Mouse (Mus musculus) intestine, embryonic 15.5 days (tissue): ENCODE data around the gene Tnk1. TPM values are rescaled to one million over a fixed set of nuclear protein-coding genes. Genes with fewer than 3 reads are reported as not detected.

Experiments
- ATAC-seq: fragments of 200-750 bp; cut with Nextera tagmentation; 2 replicates; pipeline ENCODE4 v1.8.0; 2017; ENCODE audit warnings: moderate TSS enrichment, moderate library complexity
- H3K27ac ChIP-seq: fragments of 300-500 bp; sonication (generic); 2 replicates; pipeline ENCODE4 v1.5.1; 2015; ENCODE audit warnings: mild to moderate bottlenecking, inconsistent platforms
- H3K27me3 ChIP-seq: fragments of 300-500 bp; sonication (generic); replicated peaks from 2 replicates; pipeline ENCODE4 v1.6.1; 2015; ENCODE audit warnings: inconsistent platforms
- H3K36me3 ChIP-seq: fragments of 300-500 bp; sonication (generic); 2 replicates; pipeline ENCODE4 v1.6.1; 2015; ENCODE audit warnings: inconsistent platforms
- H3K4me1 ChIP-seq: fragments of 300-500 bp; sonication (generic); replicated peaks from 2 replicates; pipeline ENCODE4 v1.6.1; 2015; ENCODE audit warnings: inconsistent platforms
- H3K4me2 ChIP-seq: fragments of 300-500 bp; sonication (generic); replicated peaks from 2 replicates; pipeline ENCODE4 v1.6.1; 2015; ENCODE audit warnings: mild to moderate bottlenecking, inconsistent platforms
- H3K4me3 ChIP-seq: fragments of 300-500 bp; sonication (generic); replicated peaks from 2 replicates; pipeline ENCODE4 v1.5.1; 2015; ENCODE audit warnings: inconsistent platforms
- H3K9ac ChIP-seq: fragments of 300-500 bp; sonication (generic); 2 replicates; pipeline ENCODE4 v1.6.1; 2015; ENCODE audit warnings: inconsistent platforms
- H3K9me3 ChIP-seq: fragments of 300-500 bp; sonication (generic); 2 replicates; pipeline ENCODE4 v1.6.1; 2016; ENCODE audit warnings: inconsistent platforms
- WGBS: fragments of 180-500 bp; shearing (Covaris S2); methylation state at CpG from one replicate; pipeline ENCODE4 v1.1.7; 2015; 5-methylcytosine and 5-hydroxymethylcytosine counted together
- polyA plus RNA-seq: library from polyadenylated mRNA; unstranded; fragments of >200 nt; fragmentation: Nextera tagmentation; extraction: Ambion mirVana; gene quantifications from 2 replicates; pipeline ENCODE4 v1.2.1, GENCODE M21; 2015

The Tnk1 gene
- polyA plus RNA-seq, 1 experiment from 2014 or later: 14.4 TPM

DNA sequence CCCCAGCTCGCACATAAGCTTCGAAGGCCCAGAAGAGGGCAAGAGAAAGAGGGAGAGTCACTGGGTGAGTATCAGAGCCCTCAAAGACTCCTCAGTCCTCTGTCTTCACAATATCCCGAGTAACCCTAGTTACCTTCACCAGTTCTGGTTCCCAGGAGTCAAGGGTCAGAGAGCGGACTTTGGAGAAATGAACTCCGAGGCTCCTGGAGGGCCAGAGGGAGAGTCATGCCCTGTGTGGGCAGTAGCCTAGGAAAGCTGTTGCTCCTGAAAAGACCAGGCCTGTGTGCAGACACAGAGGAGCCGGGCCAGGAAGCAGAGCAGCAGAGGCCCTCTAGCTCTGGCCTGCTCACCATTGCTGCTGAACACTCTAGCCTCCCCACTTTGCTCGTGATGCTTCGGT, 26.1 kb upstream of the Tnk1 start:
- Histone ChIP-seq H3K4me2 (no peak overlapping the region), H3K4me1 (peaks cover 17% of the 10 kb centered on the region), H3K36me3 (no peaks in the 10 kb centered on the region), H3K27me3 (no peaks in the 10 kb centered on the region), H3K4me3 (no peak overlapping the region), H3K9me3 (no peaks in the 10 kb centered on the region), H3K9ac (no peak overlapping the region), H3K27ac (0 out of 2 replicates have a peak overlapping the region, but pooled peaks have one; percentile 3)
- no peak for ATAC-seq
- 76% methylated on average over 8 of the region's 8 CpGs for WGBS

DNA sequence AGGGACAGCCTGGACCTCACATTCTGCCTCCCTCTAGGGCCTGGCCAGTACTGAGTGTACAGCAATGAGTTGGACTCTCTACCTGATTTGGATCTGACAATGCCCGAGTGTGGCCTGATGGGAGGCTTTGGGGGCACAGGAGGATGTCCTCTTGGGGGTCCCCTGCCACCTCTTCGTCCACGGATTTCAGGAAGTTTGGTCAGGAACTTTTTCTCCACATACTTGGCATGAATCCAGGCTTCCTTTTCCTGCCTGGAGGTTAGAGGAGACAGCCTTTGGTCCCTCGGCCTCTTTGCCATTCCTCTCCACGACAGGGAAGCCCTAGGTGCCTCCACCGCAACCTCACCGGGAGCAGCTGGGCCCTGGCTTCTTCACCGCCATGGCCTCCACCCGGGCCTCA, 25.7 kb upstream of the Tnk1 start:
- Histone ChIP-seq H3K27me3 (no peaks in the 10 kb centered on the region), H3K4me2 (no peak overlapping the region), H3K27ac (no peak overlapping the region), H3K4me1 (peaks cover 21% of the 10 kb centered on the region), H3K4me3 (no peak overlapping the region), H3K9me3 (no peaks in the 10 kb centered on the region), H3K9ac (no peak overlapping the region), H3K36me3 (no peaks in the 10 kb centered on the region)
- 64% methylated on average over 9 of the region's 9 CpGs for WGBS
- no peak for ATAC-seq

DNA sequence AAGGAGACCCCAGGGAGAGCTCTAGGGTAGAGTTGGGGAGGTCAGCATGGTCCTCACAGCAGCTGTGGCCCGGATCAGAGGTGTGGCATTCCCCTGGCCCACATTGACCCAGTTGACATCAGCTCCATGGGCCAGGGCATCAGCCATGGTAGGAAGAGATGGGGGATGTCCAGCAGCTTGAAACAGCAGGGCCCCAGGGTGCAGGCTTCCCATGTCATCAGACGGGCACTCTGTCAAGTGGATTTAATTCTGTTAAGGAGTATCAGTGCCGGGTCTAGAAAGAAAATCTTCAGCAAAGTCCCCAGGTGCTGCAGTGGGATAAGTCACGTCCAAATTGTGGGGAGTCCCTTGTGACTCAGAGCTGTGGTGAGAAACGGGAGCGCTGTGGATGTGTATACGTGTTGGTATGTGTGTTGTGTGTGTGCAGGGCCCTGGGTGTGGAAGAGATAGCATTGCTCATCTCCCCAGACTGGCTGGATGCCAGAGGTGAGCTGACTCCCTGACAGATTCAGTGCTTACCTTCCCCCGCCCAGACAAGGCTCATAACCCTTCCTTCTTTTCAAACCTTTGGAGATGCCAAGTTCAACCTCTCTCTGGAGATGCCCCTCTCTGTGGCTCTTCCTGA, 25.1 kb upstream of the Tnk1 start:
- 79% methylated on average over 8 of the region's 8 CpGs for WGBS
- Histone ChIP-seq H3K4me1 (peaks cover 27% of the 10 kb centered on the region), H3K9ac (no peak overlapping the region), H3K4me3 (no peak overlapping the region), H3K27me3 (no peaks in the 10 kb centered on the region), H3K27ac (no peak overlapping the region), H3K9me3 (no peaks in the 10 kb centered on the region), H3K4me2 (no peak overlapping the region), H3K36me3 (no peaks in the 10 kb centered on the region)
- no peak for ATAC-seq

DNA sequence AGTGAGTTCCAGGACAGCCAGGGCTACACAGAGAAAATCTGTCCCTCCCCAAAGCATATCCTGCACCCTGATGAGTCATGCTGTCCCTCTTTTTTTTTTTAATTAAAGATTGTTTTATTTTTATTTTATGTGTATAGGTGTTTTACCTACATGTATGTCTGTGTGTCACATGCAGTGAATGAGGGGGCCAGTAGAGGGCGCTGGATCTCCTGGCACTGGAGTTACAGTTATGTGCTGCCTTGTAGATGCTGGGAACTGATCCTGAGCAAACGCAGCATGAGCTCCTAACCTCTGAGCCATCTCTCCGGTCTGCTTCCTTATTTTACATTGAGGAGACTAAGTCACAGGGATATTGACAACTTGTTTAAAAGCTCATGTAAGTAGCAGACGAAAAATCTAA, 24.5 kb upstream of the Tnk1 start:
- Histone ChIP-seq H3K9ac (no peak overlapping the region), H3K36me3 (no peaks in the 10 kb centered on the region), H3K4me1 (peaks cover 28% of the 10 kb centered on the region), H3K4me2 (no peak overlapping the region), H3K27me3 (no peaks in the 10 kb centered on the region), H3K4me3 (no peak overlapping the region), H3K27ac (no peak overlapping the region), H3K9me3 (no peaks in the 10 kb centered on the region)
- no peak for ATAC-seq
- 64% methylated on average over 4 of the region's 4 CpGs for whole genome bisulfite sequencing

DNA sequence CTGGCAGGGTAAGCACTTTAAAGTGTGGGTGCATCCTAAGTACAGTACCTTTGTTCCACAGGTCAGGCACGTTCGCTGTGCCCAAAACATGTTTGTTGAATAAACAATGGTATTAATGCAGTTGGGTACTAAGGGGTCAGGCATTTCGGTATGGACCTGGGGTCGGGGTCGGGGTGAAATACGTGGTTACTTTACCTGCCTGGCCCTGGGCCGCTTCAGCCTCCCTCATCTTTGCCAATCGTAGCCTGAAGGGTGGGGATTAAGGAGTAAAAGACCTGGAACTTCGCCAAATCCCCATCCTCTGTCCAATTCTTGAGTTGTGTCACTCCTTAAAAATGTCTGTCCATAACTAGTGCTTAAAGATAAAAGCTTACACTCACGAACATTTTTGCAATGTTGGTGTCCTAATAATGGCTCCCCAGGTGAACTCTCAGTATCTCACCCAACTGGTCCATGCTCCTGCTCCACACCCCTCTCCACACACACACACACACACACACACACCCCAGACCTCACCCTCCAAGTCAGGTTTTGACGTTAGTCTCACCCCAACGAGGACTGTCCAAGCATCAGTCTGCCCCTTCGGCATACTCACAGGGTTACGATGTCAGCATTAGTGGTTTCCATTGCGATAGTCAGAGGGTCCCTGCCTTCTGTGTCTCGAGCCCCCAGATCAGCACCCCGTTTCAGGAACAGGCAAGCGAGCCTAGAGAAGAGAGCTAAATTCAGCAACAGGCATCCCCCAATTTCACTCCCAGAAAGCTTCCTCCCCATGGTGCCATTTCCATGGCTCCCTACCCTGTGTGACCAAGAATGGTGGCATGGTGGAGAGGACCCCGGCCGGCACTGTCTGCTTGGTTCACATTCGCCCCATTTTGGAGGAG, 23.5 kb upstream of the Tnk1 start:
- Histone ChIP-seq H3K27ac (peak overlapping the region; percentile 93), H3K9me3 (no peaks in the 10 kb centered on the region), H3K4me1 (peaks cover 31% of the 10 kb centered on the region), H3K36me3 (no peaks in the 10 kb centered on the region), H3K9ac (peak overlapping the region; percentile 61), H3K4me2 (peak overlapping the region; percentile 88), H3K4me3 (peak overlapping the region; percentile 53), H3K27me3 (no peaks in the 10 kb centered on the region)
- no peak for ATAC-seq
- WGBS: 62% methylated on average over 21 of the region's 21 CpGs

DNA sequence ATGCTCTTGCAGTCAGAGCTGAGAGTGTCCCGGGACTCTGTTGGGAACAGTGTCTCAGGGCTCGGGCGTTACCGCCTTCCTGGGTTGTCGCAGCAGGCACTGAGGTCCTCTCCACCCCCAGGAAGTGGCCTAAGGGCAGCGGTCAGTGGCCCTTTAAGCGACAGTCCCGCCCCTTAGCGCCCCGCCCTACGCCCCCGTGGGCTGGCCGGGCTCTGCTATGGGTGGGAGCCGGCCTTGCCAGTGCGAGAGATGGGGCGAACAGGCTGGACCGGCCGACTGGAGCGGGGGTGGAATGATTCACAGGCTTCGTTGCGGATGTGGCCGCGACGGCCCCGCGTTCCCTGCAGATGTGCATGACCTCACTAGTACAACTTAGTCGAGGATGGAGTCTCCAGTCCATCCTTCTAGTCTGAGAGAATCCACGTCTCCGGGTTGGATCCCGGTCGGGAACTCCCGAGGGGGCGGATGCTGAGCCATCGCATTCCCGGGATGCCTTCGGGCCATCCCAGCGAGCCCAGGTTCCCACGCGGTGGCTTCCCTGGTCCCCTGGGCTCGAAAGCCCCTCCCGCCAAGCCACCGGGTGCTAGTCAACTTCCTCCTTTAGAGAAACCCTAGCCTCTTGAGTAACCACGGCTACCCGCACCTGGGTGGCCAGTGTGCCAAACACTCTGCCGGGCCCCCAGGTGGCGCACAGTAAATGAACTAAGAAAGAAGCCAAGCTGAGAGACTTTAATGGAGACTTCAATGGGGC, 22.5 kb upstream of the Tnk1 start, which contains the start of gene Kctd11:
Gene Kctd11 (minus strand): TSS at position 554 of the 751 bp plus-strand sequence.
- peak within 1 kb of the TSS; percentile 61 for H3K9ac ChIP-seq
- H3K4me1 ChIP-seq: peaks cover 33% of the 10 kb centered on the region
- H3K4me2 ChIP-seq: peak within 1 kb of the TSS; percentile 88
- H3K9me3 ChIP-seq: no peaks in the 10 kb centered on the region
- peak within 1 kb of the TSS; percentile 53 for H3K4me3 ChIP-seq
- peak within 1 kb of the TSS; percentile 93 for H3K27ac ChIP-seq
- peak; percentile 91 for ATAC-seq
- WGBS: under 1% methylated on average over 46 of the region's 46 CpGs
- no peaks in the 10 kb centered on the region for H3K27me3 ChIP-seq
- no peaks in the 10 kb centered on the region for H3K36me3 ChIP-seq

DNA sequence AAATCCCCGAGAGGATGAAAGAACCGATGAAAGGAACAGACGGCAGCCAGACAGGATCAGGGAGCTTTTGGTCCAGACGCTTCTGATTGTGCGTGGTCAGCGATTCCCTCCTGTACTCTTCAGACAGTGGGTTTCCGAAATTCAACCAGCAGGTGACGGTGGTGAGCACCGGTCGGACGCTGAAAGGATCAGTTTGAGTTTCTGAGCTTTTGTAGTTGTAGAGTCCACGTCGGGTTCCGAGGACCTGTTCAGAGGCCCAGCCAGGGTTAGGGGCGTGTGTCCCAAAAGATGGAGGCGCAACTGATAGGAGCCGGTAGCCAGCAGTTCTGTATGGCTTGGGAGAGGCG, 21.9 kb upstream of the Tnk1 start:
- Histone ChIP-seq H3K4me2 (peak overlapping the region; percentile 88), H3K27me3 (no peaks in the 10 kb centered on the region), H3K4me3 (peak overlapping the region; percentile 53), H3K9me3 (no peaks in the 10 kb centered on the region), H3K36me3 (no peaks in the 10 kb centered on the region), H3K27ac (peak overlapping the region; percentile 93), H3K9ac (peak overlapping the region; percentile 61), H3K4me1 (peaks cover 33% of the 10 kb centered on the region)
- under 1% methylated on average over 18 of the region's 18 CpGs for WGBS
- ATAC-seq: peak; percentile 60

DNA sequence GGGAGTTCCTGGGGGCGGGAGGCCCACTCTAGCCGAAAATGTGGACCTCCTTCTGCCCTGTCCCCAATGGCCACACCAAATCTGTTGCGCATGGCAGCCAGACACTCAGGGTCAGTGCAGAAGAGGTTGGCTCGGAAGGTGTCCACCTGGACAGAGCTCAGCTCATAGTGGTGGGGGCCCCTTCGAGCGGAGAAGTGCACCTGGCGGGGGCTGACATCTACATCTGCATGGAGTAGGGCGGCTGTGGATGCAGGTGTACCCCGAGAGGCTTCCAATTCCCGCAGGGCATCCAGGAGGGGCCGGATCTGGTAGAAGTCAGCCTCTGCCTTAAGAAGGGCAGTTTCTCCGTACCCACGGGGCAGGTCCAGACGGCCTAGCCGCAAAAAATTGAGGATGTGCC, 21.2 kb upstream of the Tnk1 start:
- Histone ChIP-seq H3K27ac (no peak overlapping the region), H3K9me3 (no peaks in the 10 kb centered on the region), H3K27me3 (no peaks in the 10 kb centered on the region), H3K36me3 (no peaks in the 10 kb centered on the region), H3K4me3 (peak overlapping the region; percentile 53), H3K4me2 (peak overlapping the region; percentile 88), H3K4me1 (peaks cover 33% of the 10 kb centered on the region), H3K9ac (peak overlapping the region; percentile 61)
- WGBS: 45% methylated on average over 15 of the region's 15 CpGs
- ATAC-seq: no peak

DNA sequence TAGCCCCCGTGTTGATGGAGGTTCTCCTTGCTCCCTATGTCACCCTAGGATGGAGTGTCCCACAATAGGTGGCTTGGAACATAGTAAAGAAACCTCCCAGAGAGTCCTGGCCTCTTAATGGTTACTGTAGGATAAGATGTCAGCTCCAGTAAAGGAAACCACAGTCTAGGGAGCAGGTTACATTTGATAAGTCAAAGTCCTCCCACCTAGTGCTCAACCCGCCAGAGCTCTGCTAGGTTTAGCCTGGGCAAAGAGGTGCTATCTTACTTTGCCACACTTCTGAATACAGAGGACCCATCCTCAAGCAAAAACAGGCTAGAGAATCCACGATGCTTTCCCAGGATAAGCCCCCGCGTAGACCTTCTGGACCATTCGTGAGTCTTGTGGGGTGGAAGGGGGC, 20.4 kb upstream of the Tnk1 start:
- Histone ChIP-seq H3K4me2 (peak overlapping the region; percentile 88), H3K4me1 (peaks cover 27% of the 10 kb centered on the region), H3K27ac (0 out of 2 replicates have a peak overlapping the region, but pooled peaks have one; percentile 40), H3K36me3 (no peaks in the 10 kb centered on the region), H3K27me3 (no peaks in the 10 kb centered on the region), H3K4me3 (peak overlapping the region; percentile 53), H3K9ac (peak overlapping the region; percentile 1; the same call in 1 of the 2 replicates), H3K9me3 (no peaks in the 10 kb centered on the region)
- 88% methylated on average over 6 of the region's 6 CpGs for WGBS
- no peak for ATAC-seq

DNA sequence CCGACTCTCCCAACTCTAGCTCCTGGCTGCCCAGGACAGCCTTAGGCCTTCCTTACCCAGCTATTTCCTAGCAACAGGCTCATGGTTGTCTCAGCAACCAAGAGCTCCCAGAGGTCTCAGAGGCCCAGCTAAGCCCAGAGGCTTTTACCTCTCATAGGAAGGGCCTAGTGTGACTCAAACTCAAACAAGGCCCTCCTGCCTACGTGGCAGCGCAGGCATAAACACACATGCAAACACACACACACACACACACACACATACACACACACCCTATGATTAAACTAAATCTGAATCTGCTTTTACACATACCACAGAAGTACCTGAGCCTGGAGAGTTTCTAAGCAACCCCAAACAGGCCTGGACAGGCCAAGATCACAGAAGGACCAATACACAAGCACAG, 19.9 kb upstream of the Tnk1 start:
- Histone ChIP-seq H3K4me3 (no peak overlapping the region), H3K4me1 (peaks cover 27% of the 10 kb centered on the region), H3K27me3 (no peaks in the 10 kb centered on the region), H3K9ac (0 out of 2 replicates have a peak overlapping the region, but pooled peaks have one; percentile 1), H3K27ac (no peak overlapping the region), H3K4me2 (peak overlapping the region; percentile 88; the same call in 1 of the 2 replicates), H3K9me3 (no peaks in the 10 kb centered on the region), H3K36me3 (no peaks in the 10 kb centered on the region)
- WGBS: 75% methylated on average over 3 of the region's 3 CpGs
- no peak for ATAC-seq

DNA sequence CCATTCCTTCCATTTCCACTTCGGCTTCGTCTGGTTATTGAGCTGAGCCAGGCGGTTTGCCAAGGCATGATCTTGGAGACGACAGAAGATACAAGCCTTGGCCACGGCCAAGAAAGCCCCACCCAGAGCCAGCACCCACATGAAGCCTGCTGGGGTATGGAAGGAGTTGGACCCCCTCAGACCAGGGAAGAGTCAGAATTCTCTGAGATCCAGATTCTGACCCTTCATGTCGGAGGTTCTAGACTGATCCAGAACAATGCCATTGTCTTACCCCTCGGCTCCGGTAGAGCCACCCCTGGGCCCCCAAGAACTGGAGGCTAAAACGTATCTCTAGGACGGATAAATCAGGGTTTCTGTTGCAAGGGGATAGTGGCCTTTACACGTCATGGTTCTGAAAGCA, 19.3 kb upstream of the Tnk1 start, which contains the start of gene Tmem95:
Gene Tmem95 (minus strand): TSS at position 141 of the 400 bp plus-strand sequence.
- Histone ChIP-seq H3K4me2 (peak within 1 kb of the TSS; percentile 88), H3K4me3 (no peak within 1 kb of the TSS; the same call in 1 of the 2 replicates), H3K9ac (0 out of 2 replicates have a peak within 1 kb of the TSS, but pooled peaks have one; percentile 1), H3K27ac (0 out of 2 replicates have a peak within 1 kb of the TSS, but pooled peaks have one; percentile 32), H3K9me3 (no peaks in the 10 kb centered on the region), H3K36me3 (no peaks in the 10 kb centered on the region), H3K27me3 (no peaks in the 10 kb centered on the region), H3K4me1 (peaks cover 27% of the 10 kb centered on the region)
- ATAC-seq: no peak
- 86% methylated on average over 11 of the region's 11 CpGs for WGBS

DNA sequence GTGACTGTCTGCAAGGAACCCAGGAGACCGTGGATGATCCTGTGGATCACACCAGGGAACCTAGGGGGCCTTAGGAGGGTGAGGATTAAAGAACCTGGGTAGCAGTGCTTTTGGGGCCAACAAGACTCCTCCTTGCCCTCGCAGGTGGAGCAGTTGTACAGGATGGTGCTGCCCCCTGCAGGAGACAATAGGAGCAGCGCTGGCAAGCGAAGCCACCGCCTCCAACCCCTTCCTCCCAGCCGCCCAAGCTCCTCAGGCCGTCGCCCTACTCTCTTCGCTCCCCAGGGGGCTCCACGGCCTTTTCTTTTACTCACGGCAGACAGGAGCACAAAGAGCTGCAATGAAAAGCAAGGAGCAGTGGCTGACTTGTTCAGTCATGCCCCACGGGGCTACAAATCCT, 18.3 kb upstream of the Tnk1 start:
- Histone ChIP-seq H3K9me3 (no peaks in the 10 kb centered on the region), H3K9ac (no peak overlapping the region), H3K4me3 (no peak overlapping the region; the same call in 1 of the 2 replicates), H3K27me3 (no peaks in the 10 kb centered on the region), H3K27ac (peak overlapping the region; percentile 32; the same call in 1 of the 2 replicates), H3K36me3 (no peaks in the 10 kb centered on the region), H3K4me2 (peak overlapping the region; percentile 34), H3K4me1 (peaks cover 27% of the 10 kb centered on the region)
- WGBS: 8% methylated on average over 12 of the region's 12 CpGs
- peak; percentile 24 for ATAC-seq
